Mouse (Mus musculus): Measurements from ENCODE around the gene Cpb2.

- no peak for TF ChIP-seq CTCF (IDR thresholded peaks at IDR 0.05; ENCODE audit: low read depth, low read length)
- no peak for TF ChIP-seq GATA1 (IDR thresholded peaks at IDR 0.05; ENCODE audit: borderline replicate concordance, low read length)
- TF ChIP-seq TAL1 (conservative IDR thresholded peaks at IDR 0.05; ENCODE audit: low read depth, low read length): no peak
- no peak for TF ChIP-seq GATA2 (IDR thresholded peaks at IDR 0.05; ENCODE audit: borderline replicate concordance, low read depth, low read length)
Observed at GRCm38 (mm10) chr14:75328062-75328461, 86.0 kb downstream of the Cpb2 start.
